Mouse (Mus musculus) gastrocnemius, adult 2 months (tissue): ENCODE results near the gene Ugt1a10. TPM values are rescaled to one million over a fixed set of nuclear protein-coding genes. Genes with fewer than 3 reads are reported as not detected.
"Not testable (repeated sequence)": the region's sequence is repeated elsewhere in the genome, so short reads cannot be mapped to it uniquely, and the experiment has no call there.

ENCODE experiments used
- DNase-seq: peaks from one replicate; pipeline ENCODE4 v3.0.0; 2022
- H3K27ac ChIP-seq: fragments of 200-600 bp; 2 replicates; pipeline ENCODE4 v1.8.1; 2022; ENCODE audit warnings: mild to moderate bottlenecking
- H3K4me3 ChIP-seq: fragments of 200-600 bp; 2 replicates; pipeline ENCODE4 v1.8.1; 2022; ENCODE audit warnings: mild to moderate bottlenecking, moderate library complexity
- CTCF ChIP-seq: fragments of 200-600 bp; IDR thresholded peaks from 2 replicates; pipeline ENCODE4 v1.8.1; 2022; ENCODE audit warnings: antibody characterized with exemption, mild to moderate bottlenecking, moderate library complexity
- intact Hi-C: fragments of 180-260 bp; cut with DNase I; formaldehyde crosslinking; loops from one replicate; pipeline ENCODE4 v1.15.1; 2025
- total RNA-seq, 2 experiments: library from RNA; stranded (reverse); gene quantifications; 2 replicates each; pipeline ENCODE4 v1.2.3; 2021

The Ugt1a10 gene
- total RNA-seq, 2 experiments from 2014 or later = not detected

DNA sequence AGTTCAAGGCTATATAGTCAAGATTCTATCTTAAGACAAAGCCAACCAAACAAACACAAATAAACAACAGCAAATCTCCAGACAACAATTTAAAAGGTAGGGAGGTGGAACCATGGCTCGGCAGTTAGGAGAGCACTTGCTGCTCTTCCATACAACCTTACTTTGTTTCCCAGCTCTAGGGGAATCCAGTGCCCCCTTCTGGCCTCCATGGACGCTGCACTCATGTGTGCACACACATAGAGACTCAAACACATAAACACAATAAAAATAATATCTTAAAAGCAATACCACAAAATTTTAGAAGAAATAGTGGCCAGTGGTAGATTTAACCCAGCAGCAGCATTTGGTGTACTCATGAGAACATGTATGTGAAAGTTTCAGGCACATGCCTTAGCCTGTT is 162.0 kb downstream of the Ugt1a10 start:
- no peak for TF ChIP-seq CTCF
- DNase-seq = no peak
- H3K4me3 ChIP-seq = no peak overlapping the region
- no peak overlapping the region for H3K27ac ChIP-seq
- intact Hi-C loops = no loop called here

GRCm38 (mm10) chr1:88217576-88217975 is 162.4 kb downstream of the Ugt1a10 start:
- Histone ChIP-seq H3K27ac (no peak overlapping the region), H3K4me3 (no peak overlapping the region)
- intact Hi-C loops = no loop called here
- TF ChIP-seq CTCF = no peak
- no peak for DNase-seq

GRCm38 (mm10) chr1:88218051-88218450 is 162.9 kb downstream of the Ugt1a10 start:
- H3K27ac ChIP-seq = no peak overlapping the region
- no peak for TF ChIP-seq CTCF
- peak; percentile 20 for DNase-seq
- H3K4me3 ChIP-seq = no peak overlapping the region
- intact Hi-C loops = no loop called here

DNA sequence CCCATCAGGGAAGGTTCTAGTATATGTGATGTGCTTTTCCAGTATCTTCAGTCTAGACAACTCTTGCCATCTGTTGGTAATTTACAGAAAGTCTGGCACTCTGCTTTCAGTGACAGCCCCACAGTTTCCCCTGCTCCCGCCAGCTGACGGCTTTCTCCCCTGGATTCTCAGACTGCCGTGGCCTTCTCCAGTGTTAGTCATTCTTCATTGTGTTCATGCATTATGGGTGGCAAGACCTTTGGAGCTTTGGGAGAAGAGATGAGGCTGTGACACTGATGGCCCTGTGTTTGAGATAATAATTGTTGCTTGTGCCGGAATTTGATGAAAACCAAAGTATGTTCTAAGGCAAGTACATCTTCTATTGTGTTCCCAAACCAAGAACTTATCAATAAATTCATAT is 163.4 kb downstream of the Ugt1a10 start:
- no peak overlapping the region for H3K4me3 ChIP-seq
- no peak for DNase-seq
- H3K27ac ChIP-seq = no peak overlapping the region
- TF ChIP-seq CTCF = no peak
- intact Hi-C loops = no loop called here

GRCm38 (mm10) chr1:88219054-88219453 is 163.9 kb downstream of the Ugt1a10 start:
- intact Hi-C loops = no loop called here
- no peak overlapping the region for H3K4me3 ChIP-seq
- no peak overlapping the region for H3K27ac ChIP-seq
- DNase-seq = no peak
- no peak for TF ChIP-seq CTCF

- no peak for TF ChIP-seq CTCF
- DNase-seq = no peak
- intact Hi-C loops = no loop called here
- no peak overlapping the region for H3K4me3 ChIP-seq
- H3K27ac ChIP-seq = no peak overlapping the region
These were observed 165.1 kb downstream of the Ugt1a10 start for GRCm38 (mm10) chr1:88220336-88220735.

GRCm38 (mm10) chr1:88222216-88222615 is 167.0 kb downstream of the Ugt1a10 start:
- TF ChIP-seq CTCF = no peak
- intact Hi-C loops = no loop called here
- DNase-seq = no peak
- Histone ChIP-seq H3K27ac (no peak overlapping the region), H3K4me3 (no peak overlapping the region)

DNA sequence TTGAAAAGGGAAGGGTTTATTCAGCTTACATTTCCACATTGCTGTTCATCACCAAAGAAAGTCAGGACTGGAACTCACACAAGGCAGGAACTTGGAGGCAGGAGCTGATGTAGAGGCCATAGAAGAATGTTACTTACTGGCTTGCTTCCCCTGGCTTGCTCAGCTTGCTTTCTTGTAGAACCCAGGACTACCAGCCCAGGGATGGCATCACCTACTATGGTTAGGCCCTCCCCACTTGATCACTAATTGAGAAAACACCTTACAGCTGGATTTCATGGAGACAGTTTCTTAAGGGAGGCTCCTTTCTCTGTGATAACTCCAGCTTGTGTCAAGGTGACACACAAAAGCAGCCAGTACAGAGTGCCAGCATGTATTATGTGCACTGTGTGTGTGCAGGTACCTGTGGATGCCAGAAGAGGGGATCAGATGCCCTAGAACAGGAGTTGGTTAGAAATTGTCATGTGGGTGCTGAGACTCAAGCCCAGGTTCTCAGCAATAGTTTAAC is 167.9 kb downstream of the Ugt1a10 start:
- not testable (repeated sequence) for H3K4me3 ChIP-seq

GRCm38 (mm10) chr1:88223591-88223990 is 168.4 kb downstream of the Ugt1a10 start:
- H3K4me3 ChIP-seq = no peak overlapping the region
- no peak overlapping the region for H3K27ac ChIP-seq
- TF ChIP-seq CTCF = no peak
- intact Hi-C loops = no loop called here
- no peak for DNase-seq

More for the DNA sequence above, 167.9 kb downstream of the Ugt1a10 start:
- H3K27ac ChIP-seq, DNase-seq, intact Hi-C loops: not testable (repeated sequence)

DNA sequence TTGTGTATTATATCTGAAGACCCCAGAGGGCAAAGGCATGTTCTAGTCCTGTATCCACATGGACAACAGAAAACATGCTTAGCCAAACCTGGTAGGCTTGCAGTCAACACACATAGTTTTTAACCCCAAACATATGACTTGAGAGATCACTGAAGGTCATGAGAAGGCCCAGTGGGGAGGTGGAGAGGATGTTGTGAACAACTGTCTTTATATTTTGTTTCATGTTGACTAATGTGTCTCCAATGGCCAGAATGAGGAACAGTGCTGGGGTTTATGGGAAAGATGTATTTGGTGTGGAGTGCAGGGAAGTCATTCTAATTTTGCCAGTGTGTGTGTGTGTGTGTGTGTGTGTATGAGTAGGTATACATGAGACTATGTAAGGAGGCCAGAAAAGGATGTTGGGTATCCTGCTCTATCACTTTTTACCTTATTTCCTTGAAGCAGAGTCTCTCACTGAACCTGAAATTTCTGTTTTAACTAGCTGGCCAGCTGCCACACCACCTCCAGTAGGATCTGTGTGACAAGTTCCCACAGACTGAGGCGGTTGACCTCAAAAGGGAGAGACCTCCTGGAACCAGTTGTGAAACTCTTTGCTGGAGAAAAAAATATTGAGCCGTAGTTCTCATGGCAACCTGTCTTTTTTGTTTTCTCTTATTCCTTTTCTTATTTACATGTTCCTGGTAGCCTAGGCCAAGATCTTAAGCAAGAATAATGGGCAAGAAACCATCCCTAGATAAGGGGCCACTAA is 169.0 kb downstream of the Ugt1a10 start:
- peak; percentile 22 for DNase-seq
- no peak for TF ChIP-seq CTCF
- H3K27ac ChIP-seq = no peak overlapping the region
- H3K4me3 ChIP-seq = no peak overlapping the region
- intact Hi-C loops = no loop called here

DNA sequence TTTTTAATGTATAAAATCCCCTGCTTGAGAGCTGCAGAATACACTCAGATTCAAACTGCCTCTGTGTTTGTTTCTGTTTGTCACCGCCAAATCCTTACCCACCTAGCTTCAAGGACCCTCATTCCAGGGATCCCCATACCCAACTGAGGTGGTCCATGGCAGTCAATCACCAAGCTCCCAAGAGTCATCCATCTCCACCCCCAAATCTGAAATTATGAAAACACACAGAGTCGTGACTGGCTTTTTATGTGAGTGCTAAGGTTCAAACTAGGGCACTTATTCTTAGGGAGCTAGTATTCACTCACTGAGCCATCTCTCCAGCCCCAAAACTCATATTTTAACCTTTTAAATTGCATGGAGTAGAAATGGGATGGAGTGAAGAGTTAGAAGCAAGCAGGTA is 170.1 kb downstream of the Ugt1a10 start:
- not testable (repeated sequence) for H3K4me3 ChIP-seq, DNase-seq, H3K27ac ChIP-seq
- intact Hi-C loops = loop anchor here (5.0 kb wide), 1 partner anchor 72 kb away; no protein-coding TSS in a partner anchor

DNA sequence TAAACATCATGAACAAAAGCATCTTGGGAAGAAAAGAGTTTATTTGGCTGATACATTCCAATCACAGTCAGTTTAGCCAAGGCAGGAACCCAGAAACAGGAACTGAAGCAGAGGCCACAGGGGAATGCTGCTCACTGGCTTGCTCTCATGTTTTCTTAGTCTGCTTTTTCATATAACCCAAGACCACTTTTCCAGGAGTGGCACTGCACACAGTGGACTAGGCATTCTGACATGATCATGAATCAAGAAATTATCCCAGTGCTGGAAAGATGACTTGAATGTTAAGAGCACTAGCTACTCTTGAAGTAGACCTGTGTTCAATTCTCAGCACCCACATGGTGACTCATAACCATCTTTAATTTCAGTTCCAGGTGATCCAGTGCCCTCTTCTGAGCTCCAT is 170.6 kb downstream of the Ugt1a10 start:
- intact Hi-C loops = loop anchor here (5.0 kb wide), 1 partner anchor 72 kb away; no protein-coding TSS in a partner anchor
- Histone ChIP-seq H3K27ac (no peak overlapping the region), H3K4me3 (no peak overlapping the region)
- DNase-seq = peak; percentile 14
- TF ChIP-seq CTCF = no peak

DNA sequence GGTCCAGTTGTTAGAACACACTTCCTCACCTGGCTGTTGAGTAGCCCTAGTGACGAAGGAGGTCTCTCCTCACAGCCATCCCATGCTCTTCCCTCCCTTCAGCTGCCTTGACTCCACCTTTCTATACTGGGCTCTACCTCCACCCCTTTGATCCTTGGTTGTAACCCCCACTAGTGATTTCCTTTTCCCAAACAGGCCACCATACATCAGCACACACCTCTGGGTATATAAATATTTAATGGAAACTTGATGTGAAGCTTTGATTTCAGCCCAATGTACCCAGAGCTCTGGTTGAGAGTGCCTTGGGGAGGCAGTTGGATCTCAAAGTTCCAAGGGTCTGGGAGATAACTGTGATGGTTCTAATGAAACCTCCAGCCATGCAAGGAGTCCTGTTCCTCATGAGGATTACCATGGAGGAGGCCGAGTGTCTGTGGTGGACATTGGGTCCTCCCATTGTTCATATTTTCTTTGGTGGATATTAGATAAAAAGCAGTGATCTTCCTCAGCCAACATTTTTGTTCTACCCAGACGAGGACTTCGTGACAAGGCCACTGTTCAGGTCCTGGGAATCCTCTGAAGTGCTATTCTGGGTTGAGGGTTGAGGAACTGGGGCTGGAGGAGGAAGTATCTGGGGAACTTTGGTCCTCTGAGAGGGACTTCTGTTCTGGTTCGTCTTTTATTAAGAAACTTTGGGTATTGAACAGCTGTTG is 171.6 kb downstream of the Ugt1a10 start, which contains the start of gene Mroh2a:
Gene Mroh2a, plus strand, starts transcription at position 317 of the 710 bp plus-strand sequence.
- peak; percentile 31 for DNase-seq
- no peak for TF ChIP-seq CTCF

More for the DNA sequence above, 171.6 kb downstream of the Ugt1a10 start, which contains the start of gene Mroh2a:
- Histone ChIP-seq H3K27ac (no peak within 1 kb of the TSS), H3K4me3 (no peak within 1 kb of the TSS)
- intact Hi-C loops = loop anchor here (5.0 kb wide), 1 partner anchor 70 kb away; no protein-coding TSS in a partner anchor
